Mouse (Mus musculus) lung, adult 18-20 months (tissue): Measurements from ENCODE around the gene Olfr1062.
"Not testable (repeated sequence)": the region's sequence is repeated elsewhere in the genome, so short reads cannot be mapped to it uniquely, and the experiment has no call there.

Experiments used
- DNase-seq, 2 experiments: peaks; one replicate each; pipeline ENCODE4 v3.0.0; 2022; ENCODE audit warnings: mixed read lengths in 2 of 2

The Olfr1062 gene

GRCm38 (mm10) chr2:86426649-86427048, at the start of gene Olfr1062:
Gene Olfr1062 (minus strand): TSS chr2:86426749.
- DNase-seq: not testable (repeated sequence)

GRCm38 (mm10) chr2:86464442-86465109, 38.0 kb upstream of the Olfr1062 start:
- peak; percentile 1 to 9 for DNase-seq

- no peak for DNase-seq
These were observed 33.9 kb upstream of the Olfr1062 start for GRCm38 (mm10) chr2:86460434-86460833.

- DNase-seq: no peak
These were observed 29.6 kb upstream of the Olfr1062 start, which contains the start of gene Olfr1066 for GRCm38 (mm10) chr2:86456169-86456568. Gene Olfr1066 (minus strand): TSS chr2:86456269.

DNA sequence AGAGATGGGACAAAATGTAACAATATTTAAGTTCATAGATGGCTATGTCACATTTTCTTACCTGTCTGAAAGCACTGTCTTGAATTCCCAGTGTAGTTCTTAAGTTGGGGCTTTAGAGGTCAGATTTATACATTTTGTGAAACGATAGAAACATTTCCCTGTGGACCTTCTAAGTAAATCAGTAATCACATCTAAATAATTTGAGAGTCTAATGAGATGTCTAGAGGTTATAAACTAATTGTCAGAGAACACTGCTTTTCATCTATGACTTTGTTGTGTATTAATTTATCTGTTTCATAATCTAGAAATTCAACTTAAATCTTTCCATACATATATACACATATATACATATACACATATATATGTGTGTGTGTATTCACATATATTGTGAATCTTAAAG, 23.9 kb upstream of the Olfr1062 start, which contains the start of gene Olfr1065:
Gene Olfr1065 (minus strand): TSS at position 101 of the 400 bp plus-strand sequence.
- not testable (repeated sequence) for DNase-seq

DNA sequence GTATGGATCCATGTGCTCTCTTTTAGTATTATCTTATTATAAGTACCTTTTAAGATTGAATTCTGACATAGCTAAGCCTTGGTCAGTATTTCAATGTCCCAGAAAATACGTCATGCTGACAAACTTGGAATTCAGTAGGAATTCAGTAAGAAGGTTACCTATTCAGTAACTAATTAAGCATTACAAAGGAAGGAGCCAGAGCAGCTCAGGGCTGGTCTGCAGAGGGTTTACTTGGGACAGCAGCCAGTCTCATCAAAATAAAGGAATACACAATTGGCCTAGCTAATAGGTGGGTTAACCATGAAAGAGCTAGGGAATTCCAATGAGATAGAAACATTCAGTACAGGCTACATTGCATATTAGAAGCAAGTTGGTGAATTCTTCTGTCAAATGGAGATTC, 15.6 kb upstream of the Olfr1062 start:
- not testable (repeated sequence) for DNase-seq

- not testable (repeated sequence) for DNase-seq
These were observed 2.0 kb upstream of the Olfr1062 start for GRCm38 (mm10) chr2:86428511-86428910.

DNA sequence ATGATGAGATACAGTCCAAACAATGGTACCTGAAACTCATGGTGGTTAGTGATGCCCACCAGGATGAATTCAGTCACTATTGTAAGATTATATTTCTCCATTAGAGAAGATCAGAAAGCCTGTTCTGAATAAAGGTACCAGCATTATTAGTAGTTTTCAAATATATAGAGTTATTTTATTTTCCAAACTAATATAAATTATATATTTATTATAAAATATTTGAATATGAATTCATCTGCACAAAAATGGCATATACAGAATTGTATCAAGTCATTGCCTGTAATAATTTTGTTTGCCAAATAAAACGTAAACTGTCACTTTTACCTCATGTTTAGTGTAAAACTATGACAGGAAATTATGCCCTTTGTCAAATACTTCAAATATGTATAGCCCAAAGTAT, 12.6 kb downstream of the Olfr1062 start, which contains the start of gene Olfr1061:
Gene Olfr1061 (minus strand): TSS at position 101 of the 400 bp plus-strand sequence.
- DNase-seq: no peak

DNA sequence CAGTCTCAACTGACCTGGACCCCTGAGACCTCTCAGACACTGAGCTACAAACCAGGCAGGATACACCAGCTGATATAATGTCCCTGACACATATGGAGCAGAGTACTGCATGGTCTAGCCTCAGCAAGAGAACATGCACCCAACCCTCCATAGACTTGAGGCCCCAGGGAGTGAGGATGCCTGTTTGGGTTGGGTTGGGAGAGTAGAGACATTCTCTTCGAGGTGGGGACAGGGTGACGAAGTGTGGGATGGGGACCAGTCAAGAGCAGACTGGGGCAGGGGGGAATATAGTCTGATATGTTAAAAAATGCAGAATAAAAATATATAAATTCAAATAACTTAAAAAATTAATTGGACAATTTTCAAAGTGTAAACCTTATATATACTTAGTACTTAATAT, 31.4 kb downstream of the Olfr1062 start:
- no peak for DNase-seq

DNA sequence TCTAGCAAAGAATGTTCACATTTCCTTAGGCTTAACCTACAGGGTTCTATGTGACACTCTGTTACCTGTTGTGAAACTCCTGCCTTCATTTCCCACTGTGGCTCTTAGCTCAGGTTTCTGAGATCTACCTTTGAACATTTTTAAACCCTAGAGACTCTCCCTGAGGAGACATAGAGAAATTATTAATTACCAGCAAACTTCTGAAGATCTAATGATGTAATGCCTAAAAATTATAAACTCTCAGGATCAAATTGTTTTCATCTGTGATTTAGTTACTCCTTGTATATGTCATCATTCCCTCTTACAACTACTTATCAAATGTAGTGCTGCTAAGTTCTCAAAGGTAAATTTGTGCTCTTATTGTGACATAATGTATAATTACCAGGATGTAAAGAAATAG, 38.1 kb downstream of the Olfr1062 start, which contains the start of gene Olfr1058:
Gene Olfr1058 (minus strand): TSS at position 101 of the 400 bp plus-strand sequence.
- DNase-seq: not testable (repeated sequence)

DNA sequence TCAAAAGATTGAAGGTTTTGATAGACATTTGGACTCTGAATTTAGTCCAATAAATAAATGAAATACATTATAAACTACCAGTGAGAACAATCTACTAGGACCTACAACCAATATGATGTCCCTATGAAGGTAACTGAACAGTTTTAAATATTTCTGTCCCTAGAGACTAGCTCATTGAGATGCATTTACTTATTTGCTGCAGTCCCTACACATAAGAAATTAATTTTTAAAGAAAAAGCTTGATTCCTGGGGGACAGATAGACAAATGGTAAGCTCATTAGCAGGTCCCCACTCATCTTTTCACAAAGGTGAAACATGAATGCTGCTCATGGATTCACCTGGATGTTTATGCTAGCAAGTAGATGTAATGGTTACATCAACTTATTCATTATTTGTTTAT, 48.3 kb downstream of the Olfr1062 start, which contains the start of gene Olfr1057:
Gene Olfr1057 (minus strand): TSS at position 101 of the 400 bp plus-strand sequence.
- no peak for DNase-seq
